Mouse (Mus musculus) left cerebral cortex, adult 11 months (tissue): ENCODE data around the gene Rpl41.
"Not testable (repeated sequence)": the region's sequence is repeated elsewhere in the genome, so short reads cannot be mapped to it uniquely, and the experiment has no call there.

Source experiments
- DNase-seq: peaks from one replicate; pipeline ENCODE4 v3.0.0; 2022; ENCODE audit warnings: low spot score

Rpl41 gene

GRCm38 (mm10) chr10:128524732-128525662 is 24.1 kb downstream of the Rpl41 start:
- DNase-seq: no peak

- no peak for DNase-seq
These were observed 24.9 kb downstream of the Rpl41 start for GRCm38 (mm10) chr10:128524111-128524731.

GRCm38 (mm10) chr10:128522351-128522750 is 26.8 kb downstream of the Rpl41 start:
- DNase-seq: no peak

- DNase-seq: no peak
These were observed 28.5 kb downstream of the Rpl41 start for GRCm38 (mm10) chr10:128520591-128520990.

- DNase-seq: no peak
These were observed 30.3 kb downstream of the Rpl41 start for GRCm38 (mm10) chr10:128518833-128519232.

GRCm38 (mm10) chr10:128516677-128517076 is 32.4 kb downstream of the Rpl41 start:
- DNase-seq: no peak

GRCm38 (mm10) chr10:128516029-128516428 is 33.1 kb downstream of the Rpl41 start:
- no peak for DNase-seq

- DNase-seq: no peak
These were observed 34.1 kb downstream of the Rpl41 start for GRCm38 (mm10) chr10:128515044-128515443.

- no peak for DNase-seq
These were observed 37.3 kb downstream of the Rpl41 start for GRCm38 (mm10) chr10:128511761-128512160.

- DNase-seq: no peak
These were observed 37.9 kb downstream of the Rpl41 start for GRCm38 (mm10) chr10:128511189-128511588.

GRCm38 (mm10) chr10:128510301-128510700 is 38.8 kb downstream of the Rpl41 start:
- DNase-seq: no peak

GRCm38 (mm10) chr10:128509831-128510230 is 39.3 kb downstream of the Rpl41 start:
- DNase-seq: no peak

GRCm38 (mm10) chr10:128509203-128509602 is 39.9 kb downstream of the Rpl41 start:
- no peak for DNase-seq

- no peak for DNase-seq
These were observed 40.8 kb downstream of the Rpl41 start for GRCm38 (mm10) chr10:128508260-128508659.

GRCm38 (mm10) chr10:128505974-128506373 is 43.1 kb downstream of the Rpl41 start:
- DNase-seq: no peak

GRCm38 (mm10) chr10:128505371-128505667 is 43.8 kb downstream of the Rpl41 start:
- DNase-seq: not testable (repeated sequence)

GRCm38 (mm10) chr10:128504641-128505370 is 44.3 kb downstream of the Rpl41 start:
- no peak for DNase-seq

- DNase-seq: no peak
These were observed 45.1 kb downstream of the Rpl41 start for GRCm38 (mm10) chr10:128504012-128504411.

GRCm38 (mm10) chr10:128503532-128503931 is 45.6 kb downstream of the Rpl41 start:
- DNase-seq: no peak

GRCm38 (mm10) chr10:128502341-128502740 is 46.8 kb downstream of the Rpl41 start:
- no peak for DNase-seq

GRCm38 (mm10) chr10:128499116-128499671 is 49.9 kb downstream of the Rpl41 start:
- DNase-seq: no peak

- DNase-seq: peak; percentile 94
These were observed 50.5 kb downstream of the Rpl41 start, which contains the start of gene Myl6b for GRCm38 (mm10) chr10:128498590-128498989. TSS of gene Myl6b (minus strand) at chr10:128498685.
